Mouse (Mus musculus): ENCODE data around the gene Spred2. TPM values are rescaled to one million over a fixed set of nuclear protein-coding genes. Genes with fewer than 3 reads are reported as not detected.

Spred2 gene
- polyA plus RNA-seq, 1 experiment from 2014 or later, result 4.1 TPM

DNA sequence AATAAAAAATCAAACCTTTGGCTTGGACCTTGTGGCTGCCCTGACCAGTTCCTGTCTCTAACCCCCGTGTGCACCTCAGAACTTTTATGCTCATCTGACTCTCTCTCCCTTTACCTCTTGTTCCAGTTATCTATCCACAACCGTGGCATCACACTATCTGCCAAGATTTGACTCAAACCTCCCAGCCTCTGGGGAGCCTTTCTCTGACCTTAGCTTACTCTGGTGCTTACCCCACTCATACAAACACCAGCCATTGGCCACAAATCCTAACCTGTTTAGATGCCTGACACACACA lies 6.0 kb upstream of the Spred2 start:
- no peak for ATAC-seq (ENCODE audit: insufficient number of reproducible peaks, insufficient read depth, low FRiP score, low read depth)
- WGBS, result 43% methylated on average over 2 of the region's 2 CpGs
- Histone ChIP-seq H3K9me3 (ENCODE audit: control insufficient read depth, low read length) (no peaks in the 10 kb centered on the region), H3K9ac (ENCODE audit: low read length) (no peak overlapping the region), H3K27ac (replicated peaks in 1 of 2; ENCODE audit: control insufficient read depth in 1 of 2, insufficient read depth in 1 of 2, low read depth in 2 of 2, low read length in 2 of 2) (no peak overlapping the region), H3K4me2 (ENCODE audit: low read length) (no peak overlapping the region), H3K4me1 (ENCODE audit: control insufficient read depth in 2 of 2, insufficient read depth in 2 of 2, low read length in 2 of 2) (peaks cover 12 to 13% of the 10 kb centered on the region in 2 experiments), H3K4me3 (ENCODE audit: control insufficient read depth in 1 of 2, insufficient read depth in 1 of 2, low read depth in 1 of 2, low read length in 2 of 2) (no peak overlapping the region), H3K27me3 (ENCODE audit: control insufficient read depth, insufficient read depth, low read length) (no peaks in the 10 kb centered on the region), H3K36me3 (ENCODE audit: control insufficient read depth, insufficient read depth, low read length) (no peaks in the 10 kb centered on the region)

DNA sequence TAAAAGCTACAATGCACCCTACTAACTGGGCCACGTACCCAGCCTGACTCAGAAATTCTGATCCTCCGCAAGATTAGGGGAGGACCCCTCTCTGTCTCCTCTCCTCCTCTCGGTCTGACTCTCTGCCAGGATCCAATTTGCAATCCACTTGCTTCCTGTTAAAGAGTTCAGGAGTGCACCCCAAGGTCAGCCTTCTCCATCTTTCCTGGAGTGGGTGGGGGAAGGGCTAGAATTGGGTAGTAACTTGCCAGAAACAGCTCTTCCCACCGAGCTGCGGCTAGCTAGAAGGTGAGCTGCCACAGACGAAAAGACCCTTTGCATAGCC lies 4.8 kb upstream of the Spred2 start:
- ATAC-seq (ENCODE audit: insufficient number of reproducible peaks, insufficient read depth, low FRiP score, low read depth), result no peak

DNA sequence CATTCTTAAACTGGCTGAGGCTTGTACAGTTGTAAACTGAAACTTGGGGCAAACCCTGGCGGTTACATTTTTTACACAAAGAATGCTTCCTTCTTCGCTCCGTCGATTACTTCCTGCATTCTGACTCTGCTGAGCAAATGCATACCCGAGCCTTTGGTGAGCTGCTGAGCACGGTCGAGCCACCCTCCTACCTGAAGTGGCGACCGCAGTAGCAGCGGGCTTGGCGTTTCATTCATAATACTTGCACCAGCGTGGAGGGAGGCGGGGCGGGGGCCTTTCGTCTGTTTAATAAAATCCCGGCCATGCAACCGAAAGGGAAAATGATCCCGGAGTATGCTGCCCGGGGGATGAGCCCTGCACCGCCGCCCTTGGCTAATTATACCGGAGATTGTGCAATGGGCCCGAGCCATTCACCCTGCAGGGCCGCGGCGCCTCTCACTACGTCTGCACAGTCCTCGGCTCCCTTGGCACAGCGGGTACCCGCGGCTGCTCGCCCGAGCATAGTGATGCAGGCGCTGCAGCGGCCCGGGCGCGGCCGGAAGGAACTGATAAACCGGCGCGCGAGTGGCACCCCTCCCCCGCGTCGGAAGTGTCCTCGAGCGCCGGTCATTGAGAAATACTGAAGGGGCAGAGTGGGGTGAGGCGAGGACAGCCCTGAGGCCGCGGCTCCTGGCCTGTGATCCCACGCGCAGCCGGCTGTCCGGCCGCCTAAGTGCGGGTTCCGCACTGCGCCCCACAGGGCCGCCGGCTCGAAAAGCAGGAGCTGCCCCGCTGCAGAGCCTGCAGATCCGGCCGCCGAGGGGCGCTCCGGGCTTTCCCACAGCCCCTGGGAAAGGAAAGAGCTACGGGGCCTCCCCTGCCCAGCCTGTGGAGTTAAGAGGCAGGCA lies 4.1 kb upstream of the Spred2 start:
- Histone ChIP-seq H3K9ac (ENCODE audit: low read length) (peak overlapping the region; percentile 66), H3K4me2 (ENCODE audit: low read length) (peak overlapping the region; percentile 87), H3K4me3 (ENCODE audit: control insufficient read depth in 1 of 2, insufficient read depth in 1 of 2, low read depth in 1 of 2, low read length in 2 of 2) (peak overlapping the region; percentile 57 to 62), H3K9me3 (ENCODE audit: control insufficient read depth, low read length) (no peaks in the 10 kb centered on the region), H3K4me1 (ENCODE audit: control insufficient read depth in 2 of 2, insufficient read depth in 2 of 2, low read length in 2 of 2) (peaks cover 10 to 12% of the 10 kb centered on the region in 2 experiments), H3K36me3 (ENCODE audit: control insufficient read depth, insufficient read depth, low read length) (no peaks in the 10 kb centered on the region), H3K27ac (replicated peaks in 1 of 2; ENCODE audit: control insufficient read depth in 1 of 2, insufficient read depth in 1 of 2, low read depth in 2 of 2, low read length in 2 of 2) (peak overlapping the region; percentile 48 to 53), H3K27me3 (ENCODE audit: control insufficient read depth, insufficient read depth, low read length) (no peaks in the 10 kb centered on the region)
- WGBS, result under 1% methylated on average over 68 of the region's 70 CpGs
- peak; percentile 67 for ATAC-seq (ENCODE audit: insufficient number of reproducible peaks, insufficient read depth, low FRiP score, low read depth)

More for the DNA sequence above, 4.8 kb upstream of the Spred2 start:
- H3K4me2 ChIP-seq (ENCODE audit: low read length), result peak overlapping the region; percentile 87
- H3K36me3 ChIP-seq (ENCODE audit: control insufficient read depth, insufficient read depth, low read length), result no peaks in the 10 kb centered on the region
- H3K4me1 ChIP-seq (ENCODE audit: control insufficient read depth in 2 of 2, insufficient read depth in 2 of 2, low read length in 2 of 2), result peaks cover 10 to 12% of the 10 kb centered on the region in 2 experiments
- H3K9me3 ChIP-seq (ENCODE audit: control insufficient read depth, low read length), result no peaks in the 10 kb centered on the region
- H3K9ac ChIP-seq (ENCODE audit: low read length), result peak overlapping the region; percentile 66
- H3K27ac ChIP-seq (replicated peaks in 1 of 2; ENCODE audit: control insufficient read depth in 1 of 2, insufficient read depth in 1 of 2, low read depth in 2 of 2, low read length in 2 of 2), result peak overlapping the region in 1 of 2 experiments; percentile 53; a peak in 2 of 4 replicates
- peak overlapping the region; percentile 57 to 62 for H3K4me3 ChIP-seq (ENCODE audit: control insufficient read depth in 1 of 2, insufficient read depth in 1 of 2, low read depth in 1 of 2, low read length in 2 of 2)
- 10% methylated on average over 6 of the region's 6 CpGs for WGBS
- H3K27me3 ChIP-seq (ENCODE audit: control insufficient read depth, insufficient read depth, low read length), result no peaks in the 10 kb centered on the region

DNA sequence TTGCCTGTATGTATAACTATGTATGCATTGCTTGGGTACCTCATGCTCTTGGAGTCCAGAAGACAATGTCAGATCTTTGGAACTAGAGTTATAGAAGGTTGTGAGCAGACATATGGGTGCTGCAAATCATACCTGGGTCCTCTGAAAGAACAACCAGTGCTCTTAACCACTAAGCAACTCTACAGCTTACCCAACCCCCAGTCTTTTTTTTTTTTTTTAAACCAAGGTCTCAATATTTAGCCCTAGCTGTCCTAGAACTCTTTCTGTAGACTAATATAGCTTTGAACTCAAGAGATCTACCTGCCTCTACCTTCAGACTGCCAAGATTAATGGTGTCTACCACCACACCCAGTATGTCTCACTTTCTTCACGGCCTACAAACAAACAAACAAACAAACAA lies 2.5 kb upstream of the Spred2 start:
- H3K4me3 ChIP-seq (ENCODE audit: control insufficient read depth in 1 of 2, insufficient read depth in 1 of 2, low read depth in 1 of 2, low read length in 2 of 2), result no peak overlapping the region
- ATAC-seq (ENCODE audit: insufficient number of reproducible peaks, insufficient read depth, low FRiP score, low read depth), result no peak
- peaks cover 18 to 19% of the 10 kb centered on the region in 2 experiments for H3K4me1 ChIP-seq (ENCODE audit: control insufficient read depth in 2 of 2, insufficient read depth in 2 of 2, low read length in 2 of 2)
- H3K4me2 ChIP-seq (ENCODE audit: low read length), result no peak overlapping the region
- no peak overlapping the region for H3K9ac ChIP-seq (ENCODE audit: low read length)
- H3K36me3 ChIP-seq (ENCODE audit: control insufficient read depth, insufficient read depth, low read length), result no peaks in the 10 kb centered on the region
- no peaks in the 10 kb centered on the region for H3K9me3 ChIP-seq (ENCODE audit: control insufficient read depth, low read length)
- no peak overlapping the region for H3K27ac ChIP-seq (replicated peaks in 1 of 2; ENCODE audit: control insufficient read depth in 1 of 2, insufficient read depth in 1 of 2, low read depth in 2 of 2, low read length in 2 of 2)
- no peaks in the 10 kb centered on the region for H3K27me3 ChIP-seq (ENCODE audit: control insufficient read depth, insufficient read depth, low read length)
- WGBS, result 80% methylated on average over 1 of the region's 1 CpGs

DNA sequence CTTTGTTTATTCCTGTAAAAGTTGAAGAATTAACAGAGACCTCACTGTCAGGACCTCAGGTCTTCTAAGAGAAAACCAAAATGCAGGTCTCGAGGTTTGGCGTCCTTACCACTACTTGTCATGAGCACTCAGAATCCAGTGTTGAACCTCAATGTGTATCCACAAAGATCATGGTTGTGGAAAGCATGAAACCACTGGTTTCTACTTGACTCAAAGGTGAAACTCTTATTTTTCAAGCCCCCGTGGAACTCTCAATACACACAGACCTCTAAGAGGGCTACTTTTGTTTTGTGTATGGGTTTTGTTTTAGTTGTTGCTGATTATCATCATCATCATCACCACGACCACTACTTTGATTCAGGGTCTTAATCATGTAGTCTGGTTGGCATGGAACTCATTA lies 2.0 kb upstream of the Spred2 start:
- WGBS, result 86% methylated on average over 4 of the region's 4 CpGs
- Histone ChIP-seq H3K27me3 (ENCODE audit: control insufficient read depth, insufficient read depth, low read length) (no peaks in the 10 kb centered on the region), H3K4me2 (ENCODE audit: low read length) (no peak overlapping the region), H3K4me1 (ENCODE audit: control insufficient read depth in 2 of 2, insufficient read depth in 2 of 2, low read length in 2 of 2) (peaks cover 19 to 21% of the 10 kb centered on the region in 2 experiments), H3K4me3 (ENCODE audit: control insufficient read depth in 1 of 2, insufficient read depth in 1 of 2, low read depth in 1 of 2, low read length in 2 of 2) (no peak overlapping the region), H3K27ac (replicated peaks in 1 of 2; ENCODE audit: control insufficient read depth in 1 of 2, insufficient read depth in 1 of 2, low read depth in 2 of 2, low read length in 2 of 2) (no peak overlapping the region), H3K9me3 (ENCODE audit: control insufficient read depth, low read length) (no peaks in the 10 kb centered on the region), H3K36me3 (ENCODE audit: control insufficient read depth, insufficient read depth, low read length) (no peaks in the 10 kb centered on the region), H3K9ac (ENCODE audit: low read length) (no peak overlapping the region)
- no peak for ATAC-seq (ENCODE audit: insufficient number of reproducible peaks, insufficient read depth, low FRiP score, low read depth)

DNA sequence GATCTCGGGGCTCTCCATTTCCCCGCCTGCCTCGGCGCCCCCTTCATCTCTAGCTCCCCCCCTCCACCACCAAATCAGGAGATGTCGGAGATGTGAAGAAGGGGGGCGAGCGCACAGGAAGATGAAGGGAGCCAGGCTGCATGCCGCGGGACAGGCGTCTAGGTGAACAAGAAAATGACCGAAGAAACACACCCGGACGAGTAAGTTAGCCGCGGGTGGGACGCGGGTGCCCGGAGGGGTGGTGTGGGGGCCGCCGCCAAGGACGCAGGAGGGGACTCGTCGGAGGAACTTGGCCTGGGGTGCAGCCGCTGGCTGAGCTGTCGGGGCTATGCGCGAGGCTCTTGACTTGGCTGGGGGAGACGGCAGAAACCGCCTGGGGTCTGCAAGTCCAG lies 578 bp downstream of the Spred2 start:
- 0% methylated on average over 29 of the region's 29 CpGs for WGBS
- H3K9me3 ChIP-seq (ENCODE audit: control insufficient read depth, low read length), result no peaks in the 10 kb centered on the region
- H3K27ac ChIP-seq (replicated peaks in 1 of 2; ENCODE audit: control insufficient read depth in 1 of 2, insufficient read depth in 1 of 2, low read depth in 2 of 2, low read length in 2 of 2), result peak overlapping the region; percentile 79 to 94
- H3K27me3 ChIP-seq (ENCODE audit: control insufficient read depth, insufficient read depth, low read length), result no peaks in the 10 kb centered on the region
- H3K4me3 ChIP-seq (ENCODE audit: control insufficient read depth in 1 of 2, insufficient read depth in 1 of 2, low read depth in 1 of 2, low read length in 2 of 2), result peak overlapping the region; percentile 78 to 87
- ATAC-seq (ENCODE audit: insufficient number of reproducible peaks, insufficient read depth, low FRiP score, low read depth), result peak; percentile 9; the same call in 1 of the 2 replicates
- H3K36me3 ChIP-seq (ENCODE audit: control insufficient read depth, insufficient read depth, low read length), result no peaks in the 10 kb centered on the region
- peak overlapping the region; percentile 90 for H3K9ac ChIP-seq (ENCODE audit: low read length)
- peaks cover 7 to 15% of the 10 kb centered on the region in 2 experiments for H3K4me1 ChIP-seq (ENCODE audit: control insufficient read depth in 2 of 2, insufficient read depth in 2 of 2, low read length in 2 of 2)
- H3K4me2 ChIP-seq (ENCODE audit: low read length), result peak overlapping the region; percentile 91

DNA sequence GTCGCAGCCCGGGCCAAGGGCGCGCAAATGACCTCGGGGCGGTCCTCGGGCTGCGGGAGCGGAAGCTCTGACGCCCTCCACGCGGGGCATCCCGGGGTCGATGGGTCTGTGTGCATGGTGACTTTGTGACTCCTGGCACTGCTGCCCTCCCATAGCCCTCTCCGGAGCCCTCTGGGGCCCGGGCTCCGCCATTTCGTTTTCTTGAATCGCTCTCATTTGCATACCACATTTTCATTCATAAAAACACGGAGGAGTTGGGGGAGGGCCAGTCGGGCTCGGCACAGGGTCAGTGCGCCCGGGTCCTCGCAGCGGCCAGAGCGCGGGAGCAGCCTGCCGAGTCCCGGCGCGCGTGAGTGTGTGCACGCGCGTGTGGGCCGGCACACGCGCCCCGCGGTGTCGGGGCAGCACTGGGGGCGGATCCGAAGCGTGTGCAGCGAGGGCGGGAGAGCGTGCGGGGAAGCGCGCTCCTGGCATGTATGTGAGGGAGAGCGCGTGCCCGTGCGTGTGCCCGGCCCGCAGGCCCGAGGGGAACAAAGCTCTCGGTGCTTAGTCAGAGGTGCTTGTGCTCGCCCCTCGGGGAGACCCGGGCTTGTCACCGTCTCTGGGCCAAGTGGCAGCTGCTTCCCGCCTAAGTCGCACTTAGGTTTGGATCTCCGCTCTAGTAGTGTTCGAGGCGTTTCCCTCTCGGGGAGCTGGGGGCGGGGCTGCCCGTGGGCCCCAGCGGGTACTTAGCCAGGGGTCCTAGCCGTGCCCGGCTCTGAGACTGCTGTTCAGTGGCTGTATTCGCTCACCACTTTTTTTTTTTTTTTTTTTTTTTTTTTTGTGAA lies 1.2 kb downstream of the Spred2 start:
- Histone ChIP-seq H3K36me3 (ENCODE audit: control insufficient read depth, insufficient read depth, low read length) (no peaks in the 10 kb centered on the region), H3K4me2 (ENCODE audit: low read length) (peak overlapping the region; percentile 91), H3K9me3 (ENCODE audit: control insufficient read depth, low read length) (no peaks in the 10 kb centered on the region), H3K27ac (replicated peaks in 1 of 2; ENCODE audit: control insufficient read depth in 1 of 2, insufficient read depth in 1 of 2, low read depth in 2 of 2, low read length in 2 of 2) (peak overlapping the region; percentile 79 to 94), H3K4me1 (ENCODE audit: control insufficient read depth in 2 of 2, insufficient read depth in 2 of 2, low read length in 2 of 2) (peaks cover 7 to 14% of the 10 kb centered on the region in 2 experiments), H3K4me3 (ENCODE audit: control insufficient read depth in 1 of 2, insufficient read depth in 1 of 2, low read depth in 1 of 2, low read length in 2 of 2) (peak overlapping the region; percentile 78 to 87), H3K27me3 (ENCODE audit: control insufficient read depth, insufficient read depth, low read length) (no peaks in the 10 kb centered on the region), H3K9ac (ENCODE audit: low read length) (peak overlapping the region; percentile 90)
- under 1% methylated on average over 66 of the region's 75 CpGs for WGBS
- peak; percentile 36 for ATAC-seq (ENCODE audit: insufficient number of reproducible peaks, insufficient read depth, low FRiP score, low read depth)

Data from heart, embryonic 14.5 days (tissue).